Mouse (Mus musculus): ENCODE results near the gene Kcna2.

Gene Kcna2

GRCm38 (mm10) chr3:107103041-107103440 is 2.1 kb downstream of the Kcna2 start:
- no peak for DNase-seq

GRCm38 (mm10) chr3:107103462-107103861 is 2.5 kb downstream of the Kcna2 start:
- DNase-seq, result no peak

GRCm38 (mm10) chr3:107105986-107106385 is 5.0 kb downstream of the Kcna2 start:
- DNase-seq, result no peak

- no peak for DNase-seq
Observed at GRCm38 (mm10) chr3:107112498-107112897, 11.6 kb downstream of the Kcna2 start.

- DNase-seq, result no peak
Observed at GRCm38 (mm10) chr3:107112932-107113659, 12.2 kb downstream of the Kcna2 start.

- DNase-seq, result no peak
Observed at GRCm38 (mm10) chr3:107113771-107114737, 13.1 kb downstream of the Kcna2 start.

- no peak for DNase-seq
Observed at GRCm38 (mm10) chr3:107114941-107115340, 14.0 kb downstream of the Kcna2 start.

GRCm38 (mm10) chr3:107115746-107116145 is 14.8 kb downstream of the Kcna2 start:
- no peak for DNase-seq

- no peak for DNase-seq
Observed at GRCm38 (mm10) chr3:107119864-107120564, 19.1 kb downstream of the Kcna2 start.

GRCm38 (mm10) chr3:107122306-107122705 is 21.4 kb downstream of the Kcna2 start:
- no peak for DNase-seq

- DNase-seq, result no peak
Observed at GRCm38 (mm10) chr3:107127667-107128066, 26.7 kb downstream of the Kcna2 start.

GRCm38 (mm10) chr3:107128421-107128820 is 27.5 kb downstream of the Kcna2 start:
- peak; percentile 10 for DNase-seq

- DNase-seq, result no peak
Observed at GRCm38 (mm10) chr3:107129251-107129650, 28.3 kb downstream of the Kcna2 start.

- peak; percentile 50 for DNase-seq
Observed at GRCm38 (mm10) chr3:107130661-107131326, 29.8 kb downstream of the Kcna2 start.

GRCm38 (mm10) chr3:107131846-107132245 is 30.9 kb downstream of the Kcna2 start:
- no peak for DNase-seq

- no peak for DNase-seq
Observed at GRCm38 (mm10) chr3:107132651-107133050, 31.7 kb downstream of the Kcna2 start.

GRCm38 (mm10) chr3:107134457-107134856 is 33.5 kb downstream of the Kcna2 start:
- no peak for DNase-seq

GRCm38 (mm10) chr3:107147126-107147525 is 46.2 kb downstream of the Kcna2 start:
- no peak for DNase-seq

GRCm38 (mm10) chr3:107149006-107149405 is 48.1 kb downstream of the Kcna2 start:
- DNase-seq, result peak; percentile 20

- no peak for DNase-seq
Observed at GRCm38 (mm10) chr3:107150469-107150868, 49.5 kb downstream of the Kcna2 start.

GRCm38 (mm10) chr3:107150872-107151540 is 50.1 kb downstream of the Kcna2 start:
- no peak for DNase-seq
